Mouse (Mus musculus): ENCODE measurements at regions not wholly inside any gene's neighbourhood (a gene's known extent, or its start where the extent isn't known, plus 50 kb on each side); places are given as distances from the start of the nearest gene placed in this dataset.

- DNase-seq (ENCODE audit: low read depth, low spot score): no peak
Observed at GRCm38 (mm10) chr2:147703981-147704380, 342.3 kb downstream of the Pax1 start.

- no peak for DNase-seq (ENCODE audit: low read depth, low spot score)
Observed at GRCm38 (mm10) chr2:147702330-147703063, 340.8 kb downstream of the Pax1 start.

GRCm38 (mm10) chr2:147699524-147700081, 337.9 kb downstream of the Pax1 start:
- DNase-seq (ENCODE audit: low read depth, low spot score): no peak

GRCm38 (mm10) chr2:147691896-147692295, 330.2 kb downstream of the Pax1 start:
- no peak for DNase-seq (ENCODE audit: low read depth, low spot score)

GRCm38 (mm10) chr2:147690506-147691208, 328.9 kb downstream of the Pax1 start:
- DNase-seq (ENCODE audit: low read depth, low spot score): no peak

GRCm38 (mm10) chr2:147688742-147689141, 327.0 kb downstream of the Pax1 start:
- peak; percentile 6 for DNase-seq (ENCODE audit: low read depth, low spot score)

- DNase-seq (ENCODE audit: low read depth, low spot score): peak; percentile 2
Observed at GRCm38 (mm10) chr2:147656667-147657066, 294.9 kb downstream of the Pax1 start.

GRCm38 (mm10) chr2:147650229-147650628, 288.5 kb downstream of the Pax1 start:
- DNase-seq (ENCODE audit: low read depth, low spot score): no peak

GRCm38 (mm10) chr2:147647972-147648371, 286.2 kb downstream of the Pax1 start:
- no peak for DNase-seq (ENCODE audit: low read depth, low spot score)

- no peak for DNase-seq (ENCODE audit: low read depth, low spot score)
Observed at GRCm38 (mm10) chr2:147647506-147647905, 285.8 kb downstream of the Pax1 start.

- no peak for DNase-seq (ENCODE audit: low read depth, low spot score)
Observed at GRCm38 (mm10) chr2:147637882-147638281, 276.2 kb downstream of the Pax1 start.

- no peak for DNase-seq (ENCODE audit: low read depth, low spot score)
Observed at GRCm38 (mm10) chr2:147632737-147633136, 271.0 kb downstream of the Pax1 start.

- no peak for DNase-seq (ENCODE audit: low read depth, low spot score)
Observed at GRCm38 (mm10) chr2:147629716-147630115, 268.0 kb downstream of the Pax1 start.

- DNase-seq (ENCODE audit: low read depth, low spot score): no peak
Observed at GRCm38 (mm10) chr2:147627096-147627495, 265.4 kb downstream of the Pax1 start.

- DNase-seq (ENCODE audit: low read depth, low spot score): no peak
Observed at GRCm38 (mm10) chr2:147623116-147623515, 261.4 kb downstream of the Pax1 start.

GRCm38 (mm10) chr2:147617849-147618248, 256.1 kb downstream of the Pax1 start:
- no peak for DNase-seq (ENCODE audit: low read depth, low spot score)

GRCm38 (mm10) chr2:147610343-147610742, 248.6 kb downstream of the Pax1 start:
- DNase-seq (ENCODE audit: low read depth, low spot score): no peak

- DNase-seq (ENCODE audit: low read depth, low spot score): no peak
Observed at GRCm38 (mm10) chr2:147601639-147602038, 239.9 kb downstream of the Pax1 start.

- DNase-seq (ENCODE audit: low read depth, low spot score): no peak
Observed at GRCm38 (mm10) chr2:147572413-147572812, 210.7 kb downstream of the Pax1 start.

GRCm38 (mm10) chr2:147561220-147561619, 199.5 kb downstream of the Pax1 start:
- DNase-seq (ENCODE audit: low read depth, low spot score): no peak

- no peak for DNase-seq (ENCODE audit: low read depth, low spot score)
Observed at GRCm38 (mm10) chr2:147560426-147561155, 198.9 kb downstream of the Pax1 start.

GRCm38 (mm10) chr2:147529161-147529560, 167.4 kb downstream of the Pax1 start:
- DNase-seq (ENCODE audit: low read depth, low spot score): no peak

All from retina, postnatal 7 days (tissue).